Mouse (Mus musculus) c-Kit-positive CD71-positive TER-119-negative erythroid progenitor cells, embryonic 14.5 days (primary cell): ENCODE measurements at regions not wholly inside any gene's neighbourhood (a gene's known extent, or its start where the extent isn't known, plus 50 kb on each side); places are given as distances from the start of the nearest gene placed in this dataset.

Experiments used
- DNase-seq: peaks from one replicate; pipeline ENCODE4 v3.0.0-alpha.2; 2013; ENCODE audit warnings: low read depth

GRCm38 (mm10) chr7:74877466-74877865, 322.9 kb upstream of the Slco3a1 start:
- DNase-seq: no peak

- no peak for DNase-seq
Measured at GRCm38 (mm10) chr7:74876667-74877066, 322.1 kb upstream of the Slco3a1 start.

GRCm38 (mm10) chr7:74870250-74870649, 315.7 kb upstream of the Slco3a1 start:
- no peak for DNase-seq

GRCm38 (mm10) chr7:74862727-74863126, 308.1 kb upstream of the Slco3a1 start:
- no peak for DNase-seq

GRCm38 (mm10) chr7:74844306-74844929, 289.8 kb upstream of the Slco3a1 start:
- DNase-seq: no peak

- DNase-seq: no peak
Measured at GRCm38 (mm10) chr7:74823286-74823685, 268.7 kb upstream of the Slco3a1 start.

- no peak for DNase-seq
Measured at GRCm38 (mm10) chr7:74793241-74793640, 238.7 kb upstream of the Slco3a1 start.

GRCm38 (mm10) chr7:74788696-74789095, 234.1 kb upstream of the Slco3a1 start:
- no peak for DNase-seq

GRCm38 (mm10) chr7:74771435-74772406, 217.1 kb upstream of the Slco3a1 start:
- no peak for DNase-seq

- DNase-seq: no peak
Measured at GRCm38 (mm10) chr7:74766550-74766949, 212.0 kb upstream of the Slco3a1 start.

- no peak for DNase-seq
Measured at GRCm38 (mm10) chr7:74757469-74757868, 202.9 kb upstream of the Slco3a1 start.

GRCm38 (mm10) chr7:74747704-74748103, 193.1 kb upstream of the Slco3a1 start:
- DNase-seq: no peak

GRCm38 (mm10) chr7:74734941-74735340, 180.4 kb upstream of the Slco3a1 start:
- DNase-seq: no peak

GRCm38 (mm10) chr7:74726324-74726991, 171.9 kb upstream of the Slco3a1 start:
- DNase-seq: no peak

GRCm38 (mm10) chr7:74719321-74719720, 164.7 kb upstream of the Slco3a1 start:
- no peak for DNase-seq

GRCm38 (mm10) chr7:74709993-74710581, 155.5 kb upstream of the Slco3a1 start:
- no peak for DNase-seq

GRCm38 (mm10) chr7:74709006-74709405, 154.4 kb upstream of the Slco3a1 start:
- no peak for DNase-seq

- no peak for DNase-seq
Measured at GRCm38 (mm10) chr7:74703533-74703932, 149.0 kb upstream of the Slco3a1 start.

- DNase-seq: no peak
Measured at GRCm38 (mm10) chr7:74697794-74698354, 143.3 kb upstream of the Slco3a1 start.

GRCm38 (mm10) chr7:74696286-74696685, 141.7 kb upstream of the Slco3a1 start:
- no peak for DNase-seq

- DNase-seq: no peak
Measured at GRCm38 (mm10) chr7:74693049-74693448, 138.5 kb upstream of the Slco3a1 start.

GRCm38 (mm10) chr7:74690706-74691105, 136.1 kb upstream of the Slco3a1 start:
- DNase-seq: no peak
